Mouse (Mus musculus) left cerebral cortex, postnatal 25 days (tissue): ENCODE measurements around the gene Fam163a. TPM values are rescaled to one million over a fixed set of nuclear protein-coding genes. Genes with fewer than 3 reads are reported as not detected.

Experiments
- DNase-seq, 2 experiments: peaks; one replicate each; pipeline ENCODE4 v3.0.0; 2022; ENCODE audit warnings: low spot score in 2 of 2, mixed read lengths in 1 of 2
- intact Hi-C: fragments of 180-260 bp; cut with DNase I; formaldehyde crosslinking; loops from one replicate; pipeline ENCODE4 v1.15.1; 2025
- total RNA-seq, 2 experiments: library from RNA; stranded (reverse); gene quantifications; 2 replicates each; pipeline ENCODE4 v1.2.3; 2021

Gene Fam163a
- total RNA-seq, 2 experiments from 2014 or later: 8.4 to 9.7 TPM

- intact Hi-C loops: no loop called here
- DNase-seq: no peak
These were observed 113.0 kb downstream of the Fam163a start for GRCm38 (mm10) chr1:156091811-156092210.

- intact Hi-C loops: no loop called here
- no peak for DNase-seq
These were observed 114.8 kb downstream of the Fam163a start for GRCm38 (mm10) chr1:156090042-156090441.

- intact Hi-C loops: no loop called here
- no peak for DNase-seq
These were observed 115.3 kb downstream of the Fam163a start for GRCm38 (mm10) chr1:156089561-156089960.

GRCm38 (mm10) chr1:156087586-156087985 lies 117.2 kb downstream of the Fam163a start:
- DNase-seq: no peak
- intact Hi-C loops: loop anchor here (2.0 kb wide), 2 partner anchors 141 to 153 kb away; no protein-coding TSS in a partner anchor

- intact Hi-C loops: loop anchor here (2.0 kb wide), 3 partner anchors 143 to 455 kb away; no protein-coding TSS in a partner anchor
- DNase-seq: peak; percentile 51 to 54
These were observed 119.1 kb downstream of the Fam163a start for GRCm38 (mm10) chr1:156085770-156086169.

GRCm38 (mm10) chr1:156084603-156085002 lies 120.2 kb downstream of the Fam163a start:
- DNase-seq: no peak
- intact Hi-C loops: loop anchor here (2.0 kb wide), 1 partner anchor 456 kb away; no protein-coding TSS in a partner anchor

GRCm38 (mm10) chr1:156077655-156078054 lies 127.2 kb downstream of the Fam163a start:
- intact Hi-C loops: no loop called here
- no peak for DNase-seq

- no peak for DNase-seq
These were observed 128.4 kb downstream of the Fam163a start for GRCm38 (mm10) chr1:156076474-156076873.

GRCm38 (mm10) chr1:156074575-156074974 lies 130.3 kb downstream of the Fam163a start:
- intact Hi-C loops: no loop called here

More at GRCm38 (mm10) chr1:156076474-156076873, 128.4 kb downstream of the Fam163a start:
- intact Hi-C loops: no loop called here

GRCm38 (mm10) chr1:156073169-156073821 lies 131.5 kb downstream of the Fam163a start:
- intact Hi-C loops: no loop called here
- no peak for DNase-seq

More at GRCm38 (mm10) chr1:156074575-156074974, 130.3 kb downstream of the Fam163a start:
- DNase-seq: no peak

GRCm38 (mm10) chr1:156070106-156070505 lies 134.7 kb downstream of the Fam163a start:
- intact Hi-C loops: no loop called here
- no peak for DNase-seq

GRCm38 (mm10) chr1:156066133-156066532 lies 138.7 kb downstream of the Fam163a start:
- intact Hi-C loops: no loop called here
- DNase-seq: no peak

- DNase-seq: no peak
- intact Hi-C loops: no loop called here
These were observed 142.6 kb downstream of the Fam163a start for GRCm38 (mm10) chr1:156062193-156062592.

GRCm38 (mm10) chr1:156058207-156058606 lies 146.6 kb downstream of the Fam163a start:
- intact Hi-C loops: no loop called here
- no peak for DNase-seq

- intact Hi-C loops: no loop called here
- no peak for DNase-seq
These were observed 158.1 kb downstream of the Fam163a start for GRCm38 (mm10) chr1:156046688-156047087.

GRCm38 (mm10) chr1:156044211-156044611 lies 160.6 kb downstream of the Fam163a start:
- intact Hi-C loops: no loop called here
- DNase-seq: no peak

GRCm38 (mm10) chr1:156043027-156043426 lies 161.8 kb downstream of the Fam163a start:
- DNase-seq: peak; percentile 41 to 60
- intact Hi-C loops: no loop called here

GRCm38 (mm10) chr1:156042481-156042880 lies 162.3 kb downstream of the Fam163a start:
- intact Hi-C loops: no loop called here
- DNase-seq: no peak

- intact Hi-C loops: loop anchor here (2.0 kb wide), 1 partner anchor 517 kb away; the partner anchor contains the start of gene Abl2
- DNase-seq: no peak
These were observed 163.2 kb downstream of the Fam163a start for GRCm38 (mm10) chr1:156041451-156042241.

- DNase-seq: peak; percentile 89 to 95
- intact Hi-C loops: loop anchor here (2.0 kb wide), 1 partner anchor 518 kb away; the partner anchor contains the start of gene Abl2
These were observed 164.0 kb downstream of the Fam163a start for GRCm38 (mm10) chr1:156040731-156041401.
